Mouse (Mus musculus): ENCODE data around the gene Ptprt. TPM values are rescaled to one million over a fixed set of nuclear protein-coding genes. Genes with fewer than 3 reads are reported as not detected.
A peak's percentile ranks its signal among the peaks of the same experiment; 100 is the strongest.

Ptprt gene
- total RNA-seq, 2 experiments from 2014 or later, result 93.5 to 101 TPM

DNA sequence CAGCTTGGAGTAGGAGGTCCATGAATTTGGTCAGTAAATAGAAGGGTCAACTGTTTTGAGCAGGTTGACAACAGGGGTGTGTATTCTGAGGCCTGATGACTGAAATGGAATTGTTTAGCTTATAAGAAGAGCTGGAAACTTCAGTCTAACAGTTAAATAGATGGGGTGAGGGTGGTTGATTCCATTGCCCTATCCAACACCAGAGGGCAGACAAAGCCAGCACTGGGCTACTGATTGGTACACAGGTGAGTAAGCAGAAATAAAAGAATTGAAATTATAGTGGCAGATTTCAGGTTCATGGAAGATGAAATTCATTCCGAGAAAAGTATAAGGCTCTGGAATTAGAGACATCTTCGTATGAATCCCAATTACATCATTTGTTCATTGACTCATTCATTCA lies 1020.1 kb downstream of the Ptprt start:
- no peak for DNase-seq (ENCODE audit: extremely low spot score in 1 of 2, low spot score in 2 of 2)
- intact Hi-C loops (cut with DNase I), result no loop called here

DNA sequence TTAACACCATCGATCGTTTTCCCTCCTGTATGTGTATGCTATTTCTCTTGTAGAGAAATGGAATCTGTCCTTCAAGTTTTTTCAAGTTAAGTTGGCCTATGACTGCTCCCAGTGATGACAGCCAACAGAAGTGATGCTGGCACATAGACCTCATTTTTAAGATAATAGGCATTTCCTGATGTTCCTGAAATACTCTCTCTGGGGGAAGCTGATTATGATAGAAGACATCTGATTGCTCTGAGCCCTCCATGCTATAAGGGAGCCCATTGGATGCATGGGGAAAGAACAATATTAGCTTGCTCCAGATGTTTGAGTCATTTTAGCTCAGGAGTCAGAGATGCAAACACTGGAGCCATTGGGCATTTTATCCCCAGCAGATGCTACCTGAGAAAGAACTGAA lies 1026.9 kb downstream of the Ptprt start:
- intact Hi-C loops (cut with DNase I), result no loop called here
- DNase-seq (ENCODE audit: extremely low spot score in 1 of 2, low spot score in 2 of 2), result no peak

DNA sequence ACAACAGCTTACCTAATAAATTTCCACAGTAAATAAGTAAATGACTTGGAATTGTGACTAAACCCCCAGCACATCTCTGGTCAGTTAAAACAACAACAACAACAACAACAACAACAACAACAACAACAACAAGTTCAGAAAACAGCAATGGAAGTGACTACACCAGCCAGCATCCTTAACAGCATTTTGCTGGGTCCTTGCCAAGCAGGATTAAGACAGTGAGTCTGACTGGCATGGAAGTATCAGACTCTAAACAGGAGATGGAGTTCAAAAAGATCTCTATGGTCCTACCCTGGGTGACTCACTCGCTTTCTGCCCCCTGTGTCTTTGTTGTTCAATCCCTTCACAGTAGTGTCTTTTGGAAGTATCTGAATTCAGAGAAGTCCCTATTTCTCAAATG lies 1035.1 kb downstream of the Ptprt start:
- intact Hi-C loops (cut with DNase I), result no loop called here
- DNase-seq (ENCODE audit: extremely low spot score in 1 of 2, low spot score in 2 of 2), result no peak

DNA sequence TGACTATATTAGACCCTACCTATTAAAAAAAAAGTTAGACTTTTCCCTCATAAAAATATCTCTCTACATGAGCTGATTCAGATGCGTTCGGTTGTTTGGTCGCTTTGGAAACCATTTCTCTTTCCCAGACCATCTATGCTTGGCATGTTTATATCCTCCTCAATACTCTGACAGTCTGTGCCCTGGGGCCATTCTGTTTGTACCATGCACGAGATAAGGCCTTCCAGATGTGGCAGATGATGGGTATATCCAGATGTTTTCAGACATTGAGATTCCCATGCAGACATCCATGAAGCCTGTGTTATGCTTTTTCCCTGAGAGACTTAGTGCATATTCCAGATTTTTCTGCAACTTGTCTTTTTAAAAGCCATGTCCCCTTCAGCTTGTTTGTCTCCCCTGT lies 1052.5 kb downstream of the Ptprt start:
- DNase-seq (ENCODE audit: extremely low spot score in 1 of 2, low spot score in 2 of 2), result no peak
- intact Hi-C loops (cut with DNase I), result loop anchor here (5.0 kb wide), 1 partner anchor 211 kb away; no protein-coding TSS in a partner anchor

DNA sequence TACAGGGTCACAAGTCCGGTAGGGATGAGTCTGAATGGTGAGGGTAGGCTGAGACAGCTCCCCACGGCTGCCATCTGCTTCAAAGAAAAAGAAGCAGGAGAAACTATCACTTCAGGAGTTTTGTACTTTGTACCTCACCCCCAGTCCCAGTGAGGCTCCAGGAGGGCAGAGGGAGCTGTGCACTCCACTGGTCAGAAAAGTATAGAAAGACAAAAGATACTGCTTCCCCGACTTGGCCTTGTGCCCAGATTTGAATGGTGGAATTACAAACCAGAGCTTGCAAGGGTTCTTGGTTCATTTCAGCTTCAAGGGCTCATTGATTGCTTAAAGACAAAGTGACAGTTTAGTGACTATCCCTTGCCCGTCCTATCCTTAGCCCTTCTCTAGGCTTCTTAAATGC lies 1053.6 kb downstream of the Ptprt start:
- intact Hi-C loops (cut with DNase I), result loop anchor here (5.0 kb wide), 1 partner anchor 210 kb away; no protein-coding TSS in a partner anchor
- peak in 1 of 2 experiments; percentile 18 for DNase-seq (ENCODE audit: extremely low spot score in 1 of 2, low spot score in 2 of 2)

DNA sequence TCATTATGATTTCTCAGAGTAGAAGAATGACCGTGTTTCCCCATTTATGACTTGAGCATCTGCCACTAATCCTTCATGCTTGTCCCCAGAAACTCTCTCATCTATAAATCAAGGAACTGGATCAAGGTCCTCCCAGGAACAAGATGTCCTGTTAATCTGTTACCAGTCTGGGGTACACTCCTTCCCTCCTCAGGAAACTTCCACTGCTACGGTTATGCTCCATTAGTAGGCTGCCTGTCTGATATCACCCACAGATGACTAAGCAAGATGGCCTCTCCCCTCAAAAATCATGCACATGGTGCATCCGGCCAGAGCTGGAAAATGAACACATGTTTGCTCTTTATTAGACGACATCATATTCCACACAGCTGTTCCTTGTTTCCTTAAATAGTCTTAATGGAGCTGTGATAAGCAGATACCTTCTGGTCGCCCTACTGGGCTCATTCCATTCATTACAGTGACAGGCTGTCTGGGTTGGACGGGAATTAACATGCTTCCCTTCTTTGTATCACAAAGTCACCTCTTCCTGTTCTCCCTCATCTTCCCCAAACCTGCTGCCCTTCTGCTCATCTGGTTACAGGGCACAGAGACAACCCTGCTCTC lies 1060.6 kb downstream of the Ptprt start:
- intact Hi-C loops (cut with DNase I), result no loop called here
- DNase-seq (ENCODE audit: extremely low spot score in 1 of 2, low spot score in 2 of 2), result no peak

DNA sequence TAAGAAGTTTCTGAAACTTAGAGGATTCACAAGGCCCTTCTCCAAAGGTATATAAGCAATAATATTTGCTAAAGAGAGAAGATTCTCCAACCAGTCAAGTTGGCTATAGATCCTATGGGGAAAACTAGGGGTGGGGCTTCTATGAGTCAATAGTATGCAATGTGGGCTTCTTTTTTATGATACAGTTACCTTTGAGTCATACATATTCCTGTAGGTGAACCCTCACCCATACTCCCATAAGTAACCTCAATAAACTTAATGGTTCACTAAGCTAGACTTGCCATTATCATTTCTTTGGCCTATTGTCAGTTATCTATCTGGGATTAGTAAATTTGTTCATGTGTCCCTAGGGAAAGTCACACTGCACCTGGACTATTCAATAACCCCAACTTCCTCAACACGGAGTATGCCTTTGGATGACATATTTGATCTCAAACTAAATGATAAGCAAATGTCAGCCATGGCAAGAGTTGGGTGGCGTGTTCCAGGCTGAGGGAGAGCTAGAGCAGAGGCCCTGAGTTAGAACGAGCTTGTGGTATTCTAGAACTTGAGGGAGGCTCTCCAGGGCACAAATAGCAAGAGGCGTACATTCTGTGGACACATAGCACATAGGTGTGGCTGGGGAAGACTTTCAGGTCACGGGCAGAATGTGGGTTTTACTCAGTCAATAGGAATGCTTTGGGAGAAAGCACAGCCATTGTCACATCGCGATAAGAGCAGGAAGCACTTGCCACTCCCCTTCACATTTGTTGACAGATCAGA lies 1067.4 kb downstream of the Ptprt start:
- DNase-seq (ENCODE audit: extremely low spot score in 1 of 2, low spot score in 2 of 2), result no peak
- intact Hi-C loops (cut with DNase I), result no loop called here

DNA sequence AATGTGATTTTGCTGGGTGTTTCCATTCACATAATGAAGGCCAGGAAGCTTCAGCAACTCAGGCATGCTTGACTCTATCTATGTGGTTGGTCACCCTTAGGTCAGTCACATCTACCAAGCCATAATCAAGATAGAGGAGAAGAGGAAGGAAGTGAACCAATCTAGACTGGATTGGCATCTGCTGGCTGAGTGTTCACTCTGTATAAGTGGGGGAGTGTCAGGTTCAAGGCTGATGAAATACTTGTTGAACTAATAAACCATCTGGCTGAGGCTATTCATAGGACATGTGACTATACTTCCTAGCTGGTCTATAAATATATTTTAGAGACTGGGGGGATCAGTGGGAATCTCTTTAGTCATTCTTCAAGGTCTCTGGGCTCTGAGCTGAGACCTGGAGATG lies 1086.5 kb downstream of the Ptprt start:
- intact Hi-C loops (cut with DNase I), result no loop called here
- no peak for DNase-seq (ENCODE audit: extremely low spot score in 1 of 2, low spot score in 2 of 2)

DNA sequence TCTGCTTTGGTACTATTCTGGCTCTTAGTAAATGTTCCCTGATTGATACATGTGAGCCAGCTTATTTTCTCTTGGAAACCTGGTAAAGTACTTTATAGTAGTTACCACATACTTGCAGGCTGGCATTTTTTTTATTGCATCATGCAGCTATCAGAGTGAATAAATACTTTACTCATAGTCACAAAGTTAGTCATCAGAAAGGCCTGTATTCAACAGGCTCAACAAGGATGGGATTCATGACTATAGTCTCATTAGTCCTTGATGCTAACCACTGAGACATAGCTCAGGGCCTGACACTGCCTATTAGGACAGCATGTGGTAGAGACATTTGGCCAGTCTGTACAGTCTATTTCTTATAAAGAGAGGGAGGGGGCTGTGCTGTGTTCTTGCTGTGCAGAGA lies 1088.7 kb downstream of the Ptprt start:
- no peak for DNase-seq (ENCODE audit: extremely low spot score in 1 of 2, low spot score in 2 of 2)

DNA sequence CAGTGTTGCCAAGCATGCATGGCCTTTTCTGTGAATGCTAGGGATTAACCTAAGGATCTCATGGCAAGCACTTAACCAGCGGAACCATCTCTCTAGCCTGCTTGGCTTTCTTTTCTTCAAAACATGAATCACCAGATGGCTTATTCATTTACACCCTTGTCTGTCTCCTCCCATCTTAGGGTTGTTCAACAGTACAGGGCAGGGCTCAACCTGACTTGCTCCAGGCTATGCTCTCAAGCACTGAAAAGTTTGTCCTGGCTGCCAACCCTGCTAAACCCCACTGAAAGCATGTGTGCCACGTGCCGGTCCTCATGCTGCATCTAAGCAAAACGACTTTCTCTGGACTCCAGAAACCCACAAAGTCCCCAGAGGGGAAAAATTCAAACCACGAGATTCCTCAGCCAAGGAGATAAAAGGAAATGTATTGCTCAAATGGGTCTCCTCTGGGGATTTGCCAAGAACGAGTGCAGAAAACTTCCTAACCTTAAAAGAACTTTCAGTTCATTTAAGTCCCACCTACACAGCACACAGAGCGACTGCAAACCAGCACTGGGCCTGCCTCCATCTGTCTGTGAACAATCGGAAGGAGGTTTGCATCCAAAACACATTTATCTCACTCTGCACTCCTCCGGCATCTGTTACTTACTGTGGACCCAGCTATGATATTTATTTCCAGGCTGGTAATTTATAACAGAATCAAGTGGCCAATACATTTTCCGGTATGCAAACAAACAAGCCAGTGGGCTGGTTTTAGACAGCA lies 1090.5 kb downstream of the Ptprt start:
- intact Hi-C loops (cut with DNase I), result no loop called here
- peak in 1 of 2 experiments; percentile 2 for DNase-seq (ENCODE audit: extremely low spot score in 1 of 2, low spot score in 2 of 2)

More for the DNA sequence above, 1088.7 kb downstream of the Ptprt start:
- intact Hi-C loops (cut with DNase I), result no loop called here

DNA sequence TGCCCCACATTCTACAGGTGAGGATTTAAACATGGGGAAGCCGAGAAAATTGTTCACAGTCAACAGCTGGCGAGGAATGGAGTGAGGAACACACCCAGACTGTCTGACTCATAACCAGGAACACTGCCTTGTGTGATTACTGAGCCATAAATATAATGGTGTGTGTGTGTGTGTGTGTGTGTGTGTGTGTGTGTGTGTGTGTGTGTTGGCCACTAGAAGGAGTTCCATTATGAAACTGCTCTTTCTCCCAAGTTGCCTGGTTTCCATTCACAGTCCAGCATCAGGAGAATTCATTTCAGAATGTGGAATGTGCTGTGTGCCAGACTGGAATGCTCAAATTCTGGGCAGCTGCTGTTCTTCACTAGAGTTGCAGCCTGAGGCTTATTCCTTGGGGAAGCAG lies 1099.4 kb downstream of the Ptprt start:
- DNase-seq (ENCODE audit: extremely low spot score in 1 of 2, low spot score in 2 of 2), result peak in 1 of 2 experiments; percentile 4
- intact Hi-C loops (cut with DNase I), result no loop called here

DNA sequence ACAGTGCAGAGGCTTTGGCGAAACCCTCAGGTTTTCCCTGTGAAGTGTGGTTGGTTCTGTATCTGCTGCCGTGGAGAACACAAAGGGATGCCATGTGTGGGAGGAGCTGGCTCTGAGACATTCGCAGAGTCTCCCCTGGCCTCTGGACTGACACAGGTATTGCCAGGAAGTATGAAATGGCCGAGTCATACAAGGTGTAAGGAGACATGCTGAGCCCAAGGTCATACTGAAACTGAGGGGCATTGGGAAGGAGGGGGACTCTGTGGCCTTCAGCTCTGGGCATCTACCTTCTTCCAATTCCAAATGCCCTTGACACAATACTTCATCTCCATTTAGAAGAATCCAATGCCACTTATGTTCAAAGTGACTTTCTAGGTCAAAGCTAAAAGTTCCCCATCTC lies 1103.1 kb downstream of the Ptprt start:
- DNase-seq (ENCODE audit: extremely low spot score in 1 of 2, low spot score in 2 of 2), result no peak
- intact Hi-C loops (cut with DNase I), result no loop called here

DNA sequence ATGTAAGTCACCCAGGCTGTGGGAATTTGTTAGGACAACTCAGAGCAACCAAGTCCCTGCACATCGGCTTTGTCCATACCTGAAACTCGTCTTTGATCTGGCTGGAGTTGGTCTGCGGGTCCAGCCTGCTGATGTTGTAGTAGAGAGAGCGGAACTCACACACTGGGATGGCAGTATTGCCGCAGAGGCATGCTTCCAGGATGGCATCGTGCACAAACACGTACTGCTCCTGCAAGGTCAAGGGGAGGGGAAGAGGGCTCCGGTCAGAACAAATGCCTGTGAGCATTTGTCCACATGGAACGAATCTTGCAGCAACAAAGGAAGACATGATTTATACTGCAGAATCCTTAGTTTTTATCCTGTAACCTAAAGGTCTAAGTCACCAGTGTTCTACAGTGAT lies 1107.3 kb downstream of the Ptprt start:
- intact Hi-C loops (cut with DNase I), result no loop called here
- DNase-seq (ENCODE audit: extremely low spot score in 1 of 2, low spot score in 2 of 2), result no peak

DNA sequence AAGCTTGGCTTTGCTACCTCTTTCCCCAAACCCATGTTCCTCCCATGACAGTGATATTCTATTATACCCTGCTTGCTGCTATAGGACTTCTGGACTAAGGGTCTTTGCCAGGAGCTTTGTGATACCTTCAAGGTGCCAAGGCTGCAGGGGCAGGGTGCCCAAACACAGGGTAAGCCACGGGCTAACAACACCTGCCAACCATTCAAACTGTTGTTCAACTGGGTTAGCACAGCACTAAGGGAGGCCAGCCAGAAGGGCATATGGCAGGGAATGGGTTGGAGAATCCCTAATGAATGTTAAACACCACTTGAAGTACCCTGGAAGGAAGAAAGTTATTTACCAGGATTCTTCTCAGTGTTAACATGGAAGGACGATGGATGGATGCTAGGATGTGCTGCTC lies 1108.9 kb downstream of the Ptprt start:
- intact Hi-C loops (cut with DNase I), result no loop called here
- no peak for DNase-seq (ENCODE audit: extremely low spot score in 1 of 2, low spot score in 2 of 2)

DNA sequence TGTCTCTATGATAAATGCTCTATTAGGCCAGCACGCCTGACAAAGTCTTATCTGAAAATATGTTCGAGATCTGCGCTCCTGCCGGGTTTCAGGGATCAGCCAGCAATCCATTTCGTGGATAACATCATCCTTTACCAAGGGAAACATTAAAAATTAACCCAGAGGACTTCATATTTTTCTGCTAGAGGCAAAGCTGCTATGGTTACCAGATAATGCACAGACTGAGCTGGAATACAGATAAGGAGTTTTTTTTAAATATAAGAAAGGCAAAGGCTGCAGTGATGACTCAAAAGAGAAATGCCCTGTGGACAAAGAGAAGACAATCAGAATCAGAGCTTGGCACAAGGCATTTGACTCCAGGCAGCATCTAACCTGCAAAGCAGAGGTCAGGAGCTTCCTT lies 1111.4 kb downstream of the Ptprt start:
- no peak for DNase-seq (ENCODE audit: extremely low spot score in 1 of 2, low spot score in 2 of 2)
- intact Hi-C loops (cut with DNase I), result no loop called here

DNA sequence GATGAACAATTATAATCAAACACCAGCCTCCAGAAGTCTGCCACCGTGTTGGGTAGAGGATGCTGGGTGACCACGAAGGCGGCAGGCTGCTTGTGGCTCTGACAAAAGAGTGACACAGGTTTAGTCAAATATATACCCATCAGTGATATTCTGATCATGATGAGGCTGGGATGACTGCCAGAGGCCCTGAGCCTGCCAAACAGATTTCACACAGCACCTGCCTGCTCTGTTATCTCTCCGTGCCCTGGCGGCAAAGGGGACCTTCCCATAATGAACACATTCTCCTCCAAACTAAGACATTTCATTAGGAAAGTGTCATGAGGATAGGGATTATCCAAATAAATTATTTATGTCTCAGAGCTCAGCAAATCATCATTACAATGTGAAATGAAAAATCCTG lies 1113.6 kb downstream of the Ptprt start:
- intact Hi-C loops (cut with DNase I), result no loop called here

DNA sequence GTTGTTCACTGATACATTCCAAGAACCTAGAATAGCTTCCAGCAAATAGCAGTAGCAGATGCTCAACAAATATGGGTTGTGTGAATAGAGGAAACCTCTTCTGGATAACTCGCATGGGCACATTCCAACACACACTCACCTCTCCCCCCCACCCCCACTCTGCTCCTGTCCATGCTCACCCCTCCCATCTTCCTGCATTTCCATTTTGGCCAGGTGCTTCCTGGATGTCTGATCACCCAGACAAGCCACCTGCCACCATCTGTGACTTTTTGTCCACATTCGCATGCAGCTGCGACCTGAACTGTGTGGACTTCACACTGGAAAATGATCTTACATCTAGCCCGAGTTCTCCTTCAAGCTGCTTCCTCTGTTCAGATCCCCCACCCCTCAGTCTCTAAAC lies 1115.5 kb downstream of the Ptprt start:
- intact Hi-C loops (cut with DNase I), result no loop called here

More for the DNA sequence above, 1113.6 kb downstream of the Ptprt start:
- peak in 1 of 2 experiments; percentile 2 for DNase-seq (ENCODE audit: extremely low spot score in 1 of 2, low spot score in 2 of 2)

DNA sequence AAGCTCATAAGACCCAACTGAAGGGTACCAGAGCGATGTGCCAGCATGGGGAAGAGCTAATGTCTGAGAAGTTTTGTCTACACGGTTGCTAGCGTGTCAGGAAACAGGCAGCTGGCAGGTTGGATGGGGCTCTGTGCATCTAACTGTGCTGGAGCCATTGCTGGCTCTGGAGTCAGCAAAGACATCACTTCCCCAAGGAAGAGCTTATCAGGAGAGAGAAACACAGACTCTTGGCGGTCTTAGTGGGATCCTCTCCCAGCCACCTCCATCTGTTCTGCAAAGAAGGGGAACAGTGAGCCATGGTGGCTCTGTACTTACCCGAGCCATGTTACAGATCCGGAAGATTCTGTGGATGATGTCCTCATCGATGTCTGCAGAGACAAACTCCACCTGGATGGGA lies 1126.8 kb downstream of the Ptprt start:
- intact Hi-C loops (cut with DNase I), result no loop called here

More for the DNA sequence above, 1115.5 kb downstream of the Ptprt start:
- DNase-seq (ENCODE audit: extremely low spot score in 1 of 2, low spot score in 2 of 2), result no peak

DNA sequence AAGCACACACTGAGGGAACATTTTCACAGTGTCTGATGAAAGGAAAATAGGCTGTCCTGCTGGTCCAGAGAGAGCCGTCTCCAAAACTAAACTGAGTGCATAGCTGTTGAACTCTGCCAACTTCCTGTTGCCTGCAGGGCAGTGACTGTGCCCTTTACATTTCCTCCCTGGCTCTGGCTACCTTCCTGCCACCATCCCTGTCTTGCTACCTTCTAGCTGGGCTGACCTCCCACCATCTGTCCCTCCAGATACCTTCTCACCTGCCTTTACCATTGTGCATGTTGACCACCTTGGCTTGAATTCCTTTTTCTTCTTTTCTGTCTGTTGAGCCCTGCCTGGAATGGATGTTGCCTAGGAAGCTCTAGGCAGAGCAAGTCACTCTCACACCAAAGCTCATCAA lies 1133.8 kb downstream of the Ptprt start:
- DNase-seq (ENCODE audit: extremely low spot score in 1 of 2, low spot score in 2 of 2), result no peak
- intact Hi-C loops (cut with DNase I), result no loop called here

More for the DNA sequence above, 1126.8 kb downstream of the Ptprt start:
- DNase-seq (ENCODE audit: extremely low spot score in 1 of 2, low spot score in 2 of 2), result peak in 1 of 2 experiments; percentile 8

DNA sequence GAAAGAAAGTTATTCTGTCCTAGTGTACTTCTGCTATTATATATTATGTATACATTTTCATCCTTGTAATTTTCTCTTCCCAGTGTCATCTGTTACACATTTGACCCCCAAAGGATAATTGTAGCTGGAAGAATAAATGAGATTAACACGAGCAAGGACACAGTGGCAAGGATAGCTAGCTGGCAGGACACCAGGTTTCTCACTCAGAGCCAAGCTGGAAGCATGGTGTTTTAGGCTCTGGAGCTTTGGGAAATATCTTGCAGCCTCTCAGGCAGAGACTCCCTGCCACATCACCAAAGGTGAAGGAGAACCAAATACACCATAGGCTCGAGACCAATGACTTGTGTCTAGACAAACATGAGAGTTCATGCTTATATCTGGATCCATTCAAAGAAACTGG lies 1141.3 kb downstream of the Ptprt start:
- intact Hi-C loops (cut with DNase I), result no loop called here

More for the DNA sequence above, 1141.3 kb downstream of the Ptprt start:
- no peak for DNase-seq (ENCODE audit: extremely low spot score in 1 of 2, low spot score in 2 of 2)

Measured in left cerebral cortex, postnatal 10 days (tissue).